Mouse (Mus musculus) embryonic facial prominence, embryonic 14.5 days (tissue): ENCODE results near the gene Clip2. TPM values are rescaled to one million over a fixed set of nuclear protein-coding genes. Genes with fewer than 3 reads are reported as not detected.

Experiments
- ATAC-seq: fragments of 200-750 bp; cut with Nextera tagmentation; 2 replicates; pipeline ENCODE4 v1.8.0; 2017; ENCODE audit warnings: low read depth, moderate number of reproducible peaks, moderate TSS enrichment
- DNase-seq: peaks from one replicate; pipeline ENCODE4 v3.0.0-alpha.2; 2015; ENCODE audit warnings: low spot score
- H3K27ac ChIP-seq: fragments of 300-500 bp; sonication (generic); replicated peaks from 2 replicates; pipeline ENCODE4 v1.5.1; 2014; ENCODE audit warnings: low read depth, mild to moderate bottlenecking, low read length, moderate library complexity
- H3K27me3 ChIP-seq: fragments of 300-500 bp; sonication (generic); replicated peaks from 2 replicates; pipeline ENCODE4 v1.6.1; 2014; ENCODE audit warnings: low read length; ENCODE audit not compliant: control insufficient read depth, insufficient read depth
- H3K36me3 ChIP-seq: fragments of 300-500 bp; sonication (generic); 2 replicates; pipeline ENCODE4 v1.6.1; 2014; ENCODE audit warnings: low read length, mixed read lengths; ENCODE audit not compliant: control insufficient read depth, insufficient read depth
- H3K4me1 ChIP-seq: fragments of 300-500 bp; sonication (generic); 2 replicates; pipeline ENCODE4 v1.6.1; 2014; ENCODE audit warnings: antibody characterized with exemption, low read length; ENCODE audit not compliant: control insufficient read depth, insufficient read depth
- H3K4me2 ChIP-seq: fragments of 300-500 bp; sonication (generic); 2 replicates; pipeline ENCODE4 v1.6.1; 2014; ENCODE audit warnings: low read depth, mild to moderate bottlenecking, low read length, moderate library complexity, mixed read lengths
- H3K4me3 ChIP-seq: fragments of 300-500 bp; sonication (generic); 2 replicates; pipeline ENCODE4 v1.5.1; 2014; ENCODE audit warnings: low read depth, mild to moderate bottlenecking, low read length
- H3K9ac ChIP-seq: fragments of 300-500 bp; sonication (generic); 2 replicates; pipeline ENCODE4 v1.6.1; 2014; ENCODE audit warnings: low read depth, mild to moderate bottlenecking, low read length, moderate library complexity, mixed read lengths
- H3K9me3 ChIP-seq: fragments of 300-500 bp; sonication (generic); 2 replicates; pipeline ENCODE4 v1.6.1; 2016; ENCODE audit warnings: low read length; ENCODE audit not compliant: control insufficient read depth
- WGBS: fragments of 180-500 bp; shearing (Covaris S2); extraction: QIAGEN DNeasy Blood & Tissue Kit; methylation state at CpG from one replicate; pipeline ENCODE4 v1.1.7; 2014; 5-methylcytosine and 5-hydroxymethylcytosine counted together
- polyA plus RNA-seq: library from polyadenylated mRNA; unstranded; fragments of >200 nt; fragmentation: Nextera tagmentation; extraction: Ambion mirVana; gene quantifications from 2 replicates; pipeline ENCODE4 v1.2.1, GENCODE M21; 2014

Clip2 gene
- polyA plus RNA-seq, 1 experiment from 2014 or later, result 4.1 TPM

DNA sequence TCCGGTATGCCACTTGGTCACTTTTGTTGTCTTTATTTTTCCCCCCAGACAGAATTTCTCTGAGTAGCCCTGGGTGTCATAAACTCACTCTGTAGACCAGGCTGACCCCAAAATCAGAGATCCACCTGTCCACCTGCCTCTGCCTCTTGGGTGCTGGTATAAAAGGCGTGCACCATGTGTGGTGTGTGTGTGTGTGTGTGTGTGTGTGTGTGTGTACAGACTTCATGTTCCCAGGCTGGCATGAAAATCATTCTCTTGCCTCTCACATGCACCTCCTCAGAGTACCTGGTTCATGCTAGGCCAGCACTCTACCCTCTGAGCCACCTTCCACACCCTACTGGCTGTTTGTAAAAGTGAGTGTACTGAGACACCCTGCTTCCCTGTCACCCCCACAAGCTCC lies 89.9 kb downstream of the Clip2 start:
- Histone ChIP-seq H3K4me3 (no peak overlapping the region), H3K9me3 (no peaks in the 10 kb centered on the region), H3K27me3 (no peaks in the 10 kb centered on the region), H3K27ac (no peak overlapping the region), H3K4me2 (no peak overlapping the region), H3K4me1 (peaks cover 5% of the 10 kb centered on the region), H3K36me3 (no peaks in the 10 kb centered on the region), H3K9ac (no peak overlapping the region)
- ATAC-seq, result no peak
- WGBS, result 91% methylated on average over 2 of the region's 2 CpGs
- no peak for DNase-seq

GRCm38 (mm10) chr5:134460546-134460945 lies 91.7 kb downstream of the Clip2 start:
- Histone ChIP-seq H3K4me3 (no peak overlapping the region), H3K27ac (no peak overlapping the region), H3K9ac (no peak overlapping the region), H3K36me3 (no peaks in the 10 kb centered on the region), H3K4me1 (no peaks in the 10 kb centered on the region), H3K27me3 (no peaks in the 10 kb centered on the region), H3K9me3 (no peaks in the 10 kb centered on the region), H3K4me2 (no peak overlapping the region)
- DNase-seq, result no peak
- 96% methylated on average over 4 of the region's 4 CpGs for WGBS
- no peak for ATAC-seq

DNA sequence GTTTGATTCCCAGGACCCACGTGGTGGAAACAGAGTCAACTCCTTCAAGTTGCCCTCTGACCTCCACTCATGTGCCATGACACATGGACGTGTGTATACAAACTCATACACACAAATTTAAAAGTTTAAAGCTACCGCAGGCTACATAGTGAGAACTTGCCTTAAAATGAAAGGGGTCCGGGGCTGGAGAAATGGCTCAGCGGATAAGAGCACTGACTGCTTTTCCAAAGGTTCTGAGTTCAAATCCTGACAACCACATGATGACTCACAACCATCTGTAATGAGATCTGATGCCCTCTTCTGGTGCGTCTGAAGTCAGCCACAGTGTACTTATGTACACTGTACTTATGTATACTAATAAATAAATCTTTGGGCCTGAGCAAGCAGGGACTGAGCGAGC lies 93.1 kb downstream of the Clip2 start:
- Histone ChIP-seq H3K9me3 (no peaks in the 10 kb centered on the region), H3K4me2 (no peak overlapping the region), H3K4me1 (peaks cover 9% of the 10 kb centered on the region; the same call in 1 of the 2 replicates), H3K27me3 (no peaks in the 10 kb centered on the region), H3K9ac (no peak overlapping the region), H3K27ac (no peak overlapping the region), H3K4me3 (no peak overlapping the region), H3K36me3 (no peaks in the 10 kb centered on the region)
- WGBS, result 92% methylated on average over 7 of the region's 7 CpGs
- no peak for DNase-seq
- ATAC-seq, result no peak

DNA sequence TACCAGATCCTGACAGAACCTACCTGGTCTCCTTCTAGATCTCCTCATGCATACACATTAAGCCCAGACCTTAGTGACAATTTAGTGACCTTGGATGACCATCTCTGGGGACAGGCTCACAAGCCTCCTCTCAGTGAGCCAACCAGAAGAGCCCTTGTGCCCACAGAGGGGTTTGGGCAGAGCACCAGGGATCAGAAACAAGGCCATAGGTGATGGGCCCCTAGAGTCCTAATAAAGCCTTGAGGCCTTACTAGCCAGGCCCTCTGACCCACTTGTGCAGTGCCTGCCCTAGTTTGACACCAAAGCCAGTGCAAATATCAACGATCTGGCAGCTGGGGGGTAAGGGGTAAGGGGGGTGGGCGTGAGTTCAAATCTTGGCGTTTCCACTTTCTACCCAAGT lies 93.8 kb downstream of the Clip2 start:
- DNase-seq, result no peak
- Histone ChIP-seq H3K4me2 (no peak overlapping the region), H3K4me3 (no peak overlapping the region), H3K4me1 (peaks cover 9% of the 10 kb centered on the region; the same call in 1 of the 2 replicates), H3K36me3 (peaks cover 2% of the 10 kb centered on the region), H3K9me3 (no peaks in the 10 kb centered on the region), H3K27ac (no peak overlapping the region), H3K27me3 (no peaks in the 10 kb centered on the region), H3K9ac (no peak overlapping the region)
- 90% methylated on average over 3 of the region's 3 CpGs for WGBS
- no peak for ATAC-seq

DNA sequence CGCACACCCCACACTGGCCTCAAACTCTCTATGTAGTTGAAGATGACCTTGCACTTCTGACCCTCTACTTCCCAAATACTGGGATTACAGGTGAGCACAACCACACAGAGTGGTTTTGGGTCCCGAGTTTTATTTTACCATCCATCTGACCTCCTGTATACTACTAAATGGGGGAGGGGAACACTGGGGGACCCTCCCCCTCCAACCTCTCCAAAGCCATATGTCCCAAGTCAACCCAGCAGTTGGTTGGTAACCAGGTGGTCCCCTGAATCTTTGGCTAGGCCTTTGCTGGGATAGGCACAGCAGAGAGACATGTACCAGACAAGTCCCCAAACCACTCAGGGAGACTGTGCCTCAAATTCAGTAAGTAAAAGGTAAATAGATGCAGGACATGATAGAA lies 94.9 kb downstream of the Clip2 start:
- peak overlapping the region; percentile 58; the same call in 1 of the 2 replicates for H3K4me3 ChIP-seq
- no peaks in the 10 kb centered on the region for H3K27me3 ChIP-seq
- H3K4me2 ChIP-seq, result 0 out of 2 replicates have a peak overlapping the region, but pooled peaks have one; percentile 91
- 0 out of 2 replicates have a peak, but pooled peaks cover under 1% of the 10 kb centered on the region for H3K9me3 ChIP-seq
- no peak overlapping the region for H3K9ac ChIP-seq
- no peak for DNase-seq
- peaks cover 12% of the 10 kb centered on the region; the same call in 1 of the 2 replicates for H3K4me1 ChIP-seq
- H3K27ac ChIP-seq, result peak overlapping the region; percentile 94
- 79% methylated on average over 2 of the region's 2 CpGs for WGBS
- H3K36me3 ChIP-seq, result peaks cover 12% of the 10 kb centered on the region
- no peak for ATAC-seq

DNA sequence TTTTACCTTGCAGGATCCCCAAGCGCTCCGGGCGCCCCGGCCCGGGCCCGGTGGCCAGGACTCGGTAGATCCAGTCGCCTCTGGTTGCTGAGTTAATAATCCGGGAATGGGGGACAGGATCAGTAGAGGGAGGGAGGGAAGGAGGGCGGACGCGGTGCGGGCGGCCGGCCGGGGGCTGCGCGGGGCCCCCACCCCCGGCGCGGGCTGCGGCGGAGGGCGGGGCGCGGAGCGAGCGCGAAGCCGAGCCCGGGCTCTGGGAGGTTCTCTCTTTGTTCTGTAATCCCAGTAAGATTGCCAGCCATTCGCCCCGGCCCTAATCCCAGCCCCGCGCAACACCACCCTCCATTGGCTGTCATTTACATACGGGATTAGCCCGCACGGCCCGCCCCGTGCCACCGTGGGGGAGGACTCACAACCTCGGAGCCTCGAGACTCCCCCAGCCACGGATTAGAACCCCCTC lies 95.7 kb downstream of the Clip2 start, which contains the start of gene Gtf2ird1:
Gene Gtf2ird1 (minus strand): TSS at position 214 of the 460 bp plus-strand sequence.
- peak within 1 kb of the TSS; percentile 58 for H3K4me3 ChIP-seq
- ATAC-seq, result peak; percentile 91
- H3K36me3 ChIP-seq, result peaks cover 20% of the 10 kb centered on the region
- H3K9ac ChIP-seq, result peak within 1 kb of the TSS; percentile 91
- H3K27me3 ChIP-seq, result no peaks in the 10 kb centered on the region
- H3K27ac ChIP-seq, result peak within 1 kb of the TSS; percentile 94
- peaks cover 12% of the 10 kb centered on the region; the same call in 1 of the 2 replicates for H3K4me1 ChIP-seq
- peaks cover 4% of the 10 kb centered on the region; the same call in 1 of the 2 replicates for H3K9me3 ChIP-seq
- 3% methylated on average over 29 of the region's 44 CpGs for WGBS
- H3K4me2 ChIP-seq, result peak within 1 kb of the TSS; percentile 91
- DNase-seq, result peak; percentile 92

DNA sequence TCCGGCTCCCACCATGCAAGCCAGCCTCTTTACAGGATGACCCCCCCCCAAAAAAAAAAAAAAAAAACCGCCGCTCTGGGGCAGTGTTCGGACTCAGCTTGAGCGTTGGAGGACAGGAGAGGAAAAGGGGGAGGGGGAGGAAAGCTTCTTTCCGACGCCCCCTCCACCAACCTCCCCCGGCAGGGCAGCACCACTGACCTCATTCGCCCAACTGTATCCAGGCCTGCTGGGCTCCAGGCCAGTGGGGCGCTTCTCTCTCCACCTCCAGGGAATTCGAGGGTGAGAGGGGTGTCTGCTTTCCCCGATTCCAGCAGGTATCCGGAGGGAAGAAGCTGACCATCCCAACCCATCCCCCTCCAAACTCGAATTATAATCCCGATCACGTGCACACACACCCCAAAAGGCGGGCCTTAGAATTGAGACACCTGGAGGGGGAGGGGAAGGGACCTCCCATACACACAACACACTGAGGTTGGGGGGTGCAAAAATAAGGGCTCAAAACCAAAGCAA lies 96.3 kb downstream of the Clip2 start:
- ATAC-seq (peak; percentile 69), DNase-seq (peak; percentile 90)
- H3K4me3 ChIP-seq, result peak overlapping the region; percentile 58
- H3K9me3 ChIP-seq, result peaks cover 4% of the 10 kb centered on the region; the same call in 1 of the 2 replicates
- H3K36me3 ChIP-seq, result peaks cover 20% of the 10 kb centered on the region
- 0% methylated on average over 11 of the region's 17 CpGs for WGBS
- peak overlapping the region; percentile 94 for H3K27ac ChIP-seq
- H3K9ac ChIP-seq, result peak overlapping the region; percentile 91
- H3K4me2 ChIP-seq, result peak overlapping the region; percentile 91
- H3K4me1 ChIP-seq, result peaks cover 12% of the 10 kb centered on the region; the same call in 1 of the 2 replicates
- H3K27me3 ChIP-seq, result no peaks in the 10 kb centered on the region

DNA sequence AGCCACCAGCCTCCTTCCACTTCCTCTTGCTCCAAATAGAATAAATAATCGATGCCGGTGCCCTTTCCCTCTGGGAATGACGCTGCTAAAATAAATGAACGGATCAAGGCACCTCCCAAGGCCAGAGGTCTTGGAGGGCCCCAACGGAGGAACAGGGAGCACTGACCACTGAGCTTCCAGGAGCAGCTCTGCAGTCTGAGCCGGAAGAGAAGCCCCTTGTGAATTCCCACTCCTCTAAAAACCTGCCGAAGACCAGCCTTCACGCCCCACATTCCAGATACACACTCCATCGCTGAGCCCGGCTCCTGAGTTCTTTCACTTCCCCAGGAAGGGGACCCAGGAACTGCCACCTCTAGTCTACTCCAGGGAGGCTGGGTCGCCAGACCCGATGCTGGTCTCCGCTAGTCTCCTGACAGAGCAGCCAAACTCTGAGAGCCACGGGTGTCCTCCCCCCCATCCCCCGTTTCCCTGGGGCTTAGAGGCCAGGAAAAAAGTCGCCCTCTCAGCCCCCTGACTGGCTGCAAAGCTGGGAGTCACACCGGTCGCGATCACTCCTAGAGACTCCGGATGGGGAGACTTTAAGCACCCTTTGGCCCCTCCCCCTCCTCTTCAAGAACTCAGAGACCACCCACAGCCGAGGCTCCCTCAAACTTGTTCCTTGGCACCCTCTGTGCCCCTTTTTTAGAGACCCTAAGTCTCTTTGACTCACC lies 96.9 kb downstream of the Clip2 start:
- peak overlapping the region; percentile 91 for H3K9ac ChIP-seq
- peak; percentile 28 for ATAC-seq
- peak overlapping the region; percentile 91 for H3K4me2 ChIP-seq
- H3K36me3 ChIP-seq, result peaks cover 25% of the 10 kb centered on the region
- DNase-seq, result peak; percentile 84
- H3K27me3 ChIP-seq, result no peaks in the 10 kb centered on the region
- peak overlapping the region; percentile 94 for H3K27ac ChIP-seq
- 2% methylated on average over 21 of the region's 21 CpGs for WGBS
- H3K4me3 ChIP-seq, result peak overlapping the region; percentile 58
- H3K9me3 ChIP-seq, result peaks cover 4% of the 10 kb centered on the region; the same call in 1 of the 2 replicates
- peaks cover 12% of the 10 kb centered on the region; the same call in 1 of the 2 replicates for H3K4me1 ChIP-seq
